Mouse (Mus musculus): Measurements from ENCODE around the gene Hspb7. TPM values are rescaled to one million over a fixed set of nuclear protein-coding genes. Genes with fewer than 3 reads are reported as not detected.

The Hspb7 gene
- total RNA-seq, 2 experiments from 2014 or later: 198 to 366 TPM

DNA sequence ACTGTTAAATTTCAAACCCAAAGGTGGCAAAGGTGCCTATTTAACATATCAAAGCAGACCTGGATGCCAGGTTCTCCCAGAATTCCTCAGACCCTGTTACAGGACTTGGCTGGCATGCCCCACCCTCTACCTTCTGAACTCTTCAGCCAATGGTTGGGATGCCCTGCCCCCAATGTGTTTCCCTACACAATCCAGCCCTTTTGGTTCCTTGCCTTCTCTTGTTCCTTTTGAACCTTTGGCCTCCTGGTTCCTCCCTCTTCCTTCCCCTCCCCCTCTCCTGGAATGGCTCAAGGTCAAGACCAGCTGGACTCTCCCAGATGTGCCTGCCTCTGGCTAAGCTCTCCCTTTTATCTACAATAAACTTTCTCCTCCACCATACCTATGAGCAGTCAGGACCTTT, 20.3 kb downstream of the Hspb7 start:
- no peak for DNase-seq
- intact Hi-C loops (cut with DNase I): no loop called here

DNA sequence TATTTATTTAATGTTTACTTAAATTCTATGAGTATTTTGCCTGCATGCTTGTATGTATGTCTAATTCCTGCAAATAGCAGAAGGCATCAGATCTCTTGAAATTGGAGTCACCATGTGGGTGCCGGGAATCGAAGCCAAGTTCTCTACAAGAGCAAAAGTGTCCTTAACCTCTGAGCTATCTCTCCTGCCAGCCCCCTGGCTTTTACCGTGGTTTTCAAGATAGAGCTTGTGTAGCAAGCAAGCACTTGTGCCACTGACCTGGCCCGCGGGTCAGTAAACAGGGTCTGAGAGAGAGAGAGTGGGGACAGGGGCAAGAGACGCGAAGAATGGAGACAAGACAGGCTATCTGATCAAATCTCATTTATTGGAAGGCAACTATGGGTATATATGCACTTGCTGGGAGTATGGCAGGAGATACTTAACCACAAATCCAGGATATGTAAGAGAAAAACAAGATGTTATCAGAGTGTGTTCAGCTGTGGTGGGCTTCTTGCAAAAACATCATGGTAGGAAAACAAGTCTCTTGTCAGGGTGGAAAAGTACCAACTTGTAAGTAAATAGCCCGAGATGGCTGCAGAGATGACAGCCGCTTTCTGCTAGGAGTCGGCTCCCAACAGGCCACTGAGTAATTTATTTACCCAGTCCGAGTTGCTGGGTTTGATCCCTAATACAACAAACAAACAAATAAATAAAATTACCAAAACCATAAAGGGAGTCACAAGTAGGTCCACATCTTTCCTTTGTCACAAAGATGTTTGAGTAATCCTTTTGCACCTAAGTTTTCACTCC, 23.3 kb downstream of the Hspb7 start:
- intact Hi-C loops (cut with DNase I): no loop called here
- no peak for DNase-seq

DNA sequence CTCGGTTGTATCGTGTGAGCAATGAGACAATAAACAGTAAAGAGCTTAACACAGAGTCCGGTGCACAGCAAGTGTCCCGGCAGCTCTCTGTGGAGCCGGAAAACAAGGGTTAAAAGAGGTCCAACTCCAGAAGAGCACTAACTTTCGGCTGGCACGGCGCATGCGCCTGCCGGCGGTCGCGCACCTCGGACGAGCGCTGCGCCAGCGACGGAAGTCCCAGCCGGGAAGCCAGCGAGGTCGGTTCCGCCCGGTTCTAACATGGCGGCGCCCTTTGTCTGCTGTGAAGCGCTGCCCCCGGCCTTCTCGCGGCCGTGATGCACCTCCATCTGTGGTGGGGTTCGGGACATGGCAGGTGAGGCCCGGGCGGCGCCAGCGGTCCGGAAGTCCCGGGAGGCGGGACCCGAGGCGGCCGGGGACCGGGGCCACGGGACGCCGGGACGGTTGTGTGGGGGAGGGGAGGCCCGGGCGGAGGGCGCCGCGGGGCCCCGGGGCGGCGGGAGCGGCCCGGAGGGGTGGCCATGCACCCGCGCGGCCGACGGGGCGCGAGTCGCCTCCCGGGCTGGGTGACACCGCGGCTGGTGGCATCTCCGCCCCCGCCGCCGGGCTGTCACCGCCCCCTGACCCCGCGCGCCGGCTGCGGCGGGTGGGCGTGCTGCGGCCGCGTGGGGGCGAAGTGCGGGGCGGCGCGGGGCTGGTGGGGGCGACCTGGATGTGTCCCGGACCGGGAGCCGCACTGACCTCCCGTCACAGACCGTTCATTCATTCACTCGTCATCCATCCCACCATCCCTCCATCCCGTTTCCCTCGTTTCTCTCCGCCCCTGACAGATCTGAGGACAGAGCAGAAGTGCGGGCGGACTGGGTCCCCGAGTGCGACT, 24.1 kb downstream of the Hspb7 start, which contains the start of gene Zbtb17:
TSS of gene Zbtb17 (plus strand) at position 204 of the 877 bp plus-strand sequence.
- peak; percentile 83 to 86 for DNase-seq
- intact Hi-C loops (cut with DNase I): no loop called here

DNA sequence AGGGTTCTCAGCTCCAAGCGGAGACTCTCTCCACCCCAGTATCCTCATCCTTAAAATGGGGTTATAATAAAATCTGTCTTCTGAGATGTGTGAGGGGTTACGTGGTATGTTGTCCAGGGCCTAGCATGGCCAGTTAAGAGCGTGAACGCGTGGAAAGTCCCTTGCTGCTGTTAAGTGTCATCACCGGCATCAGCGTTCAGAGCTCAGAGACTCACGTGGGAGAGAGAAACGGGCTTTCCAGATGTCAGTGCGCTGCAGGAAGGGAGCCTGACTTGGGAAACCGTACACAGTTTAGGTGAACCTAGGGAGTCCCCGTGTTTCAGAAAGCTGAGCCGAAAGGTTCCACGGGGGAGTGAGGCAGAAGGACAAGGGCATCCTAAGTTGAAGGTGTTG, 24.7 kb downstream of the Hspb7 start:
- intact Hi-C loops (cut with DNase I): no loop called here
- no peak for DNase-seq

DNA sequence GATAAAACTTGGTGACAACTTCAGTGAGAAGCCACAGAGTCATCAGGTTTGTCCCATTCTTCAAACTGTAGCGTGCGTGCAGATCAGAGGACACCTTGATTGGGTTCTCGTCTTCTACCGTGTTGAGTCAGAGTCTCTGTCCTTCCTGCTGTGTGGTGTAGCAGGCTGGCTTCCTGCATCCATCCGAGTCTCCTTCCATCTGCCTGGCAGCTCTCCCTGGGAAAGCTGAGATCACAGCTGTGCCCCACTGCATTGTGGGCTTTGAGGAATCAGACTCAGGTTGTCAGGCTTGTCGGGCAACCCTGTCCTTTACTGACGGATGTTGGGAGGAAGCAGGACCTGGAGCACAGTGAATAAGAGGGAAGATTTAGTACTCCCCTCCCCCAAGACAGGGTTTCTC, 25.6 kb downstream of the Hspb7 start:
- DNase-seq: no peak
- intact Hi-C loops (cut with DNase I): no loop called here

DNA sequence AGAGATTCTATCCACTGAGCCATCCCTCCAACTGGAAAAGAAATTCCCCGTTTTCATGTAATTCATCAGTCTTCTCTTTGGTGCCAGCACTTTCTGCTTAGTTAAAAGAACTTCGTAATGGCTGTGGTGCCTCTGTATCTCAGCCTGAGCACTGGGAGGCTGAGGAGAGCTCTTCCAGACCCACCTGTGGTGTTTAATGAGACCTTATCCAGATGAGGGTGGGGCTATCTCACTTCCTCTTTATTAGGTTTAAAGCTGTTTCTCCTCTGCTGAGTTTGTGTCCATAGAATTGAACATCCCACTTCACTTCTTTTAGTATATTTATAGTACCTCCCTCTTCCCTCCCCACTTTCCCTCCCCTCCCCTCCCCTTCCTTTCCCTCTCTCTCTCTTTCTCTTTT, 30.7 kb downstream of the Hspb7 start:
- no peak for DNase-seq

DNA sequence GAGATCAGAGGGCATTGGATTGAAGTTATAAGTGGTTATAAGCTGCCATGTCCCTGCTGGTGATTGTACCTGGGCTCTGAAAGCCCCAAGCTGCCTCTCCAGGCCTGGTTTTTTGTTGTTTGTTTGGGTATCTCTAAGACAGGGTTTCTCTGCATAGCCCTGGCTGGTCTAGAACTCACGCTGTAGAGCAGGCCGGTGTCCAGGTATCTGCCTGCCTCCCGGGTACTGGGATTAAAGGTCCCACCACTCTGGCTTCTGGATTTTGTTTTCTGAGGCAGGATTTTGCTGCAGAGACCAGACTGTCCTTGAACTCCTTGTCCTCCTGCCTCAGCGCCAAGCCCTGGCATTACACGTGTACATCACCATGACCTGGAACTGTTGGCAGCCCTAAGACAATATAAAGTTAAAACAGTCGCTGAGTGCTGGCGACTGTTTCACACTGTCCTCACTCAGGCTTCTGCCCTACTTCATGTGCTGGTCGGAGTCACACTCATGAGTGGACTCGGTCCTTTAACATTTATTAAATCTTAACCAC, 31.4 kb downstream of the Hspb7 start:
- intact Hi-C loops (cut with DNase I): no loop called here
- DNase-seq: no peak

More for the DNA sequence above, 30.7 kb downstream of the Hspb7 start:
- intact Hi-C loops (cut with DNase I): no loop called here

DNA sequence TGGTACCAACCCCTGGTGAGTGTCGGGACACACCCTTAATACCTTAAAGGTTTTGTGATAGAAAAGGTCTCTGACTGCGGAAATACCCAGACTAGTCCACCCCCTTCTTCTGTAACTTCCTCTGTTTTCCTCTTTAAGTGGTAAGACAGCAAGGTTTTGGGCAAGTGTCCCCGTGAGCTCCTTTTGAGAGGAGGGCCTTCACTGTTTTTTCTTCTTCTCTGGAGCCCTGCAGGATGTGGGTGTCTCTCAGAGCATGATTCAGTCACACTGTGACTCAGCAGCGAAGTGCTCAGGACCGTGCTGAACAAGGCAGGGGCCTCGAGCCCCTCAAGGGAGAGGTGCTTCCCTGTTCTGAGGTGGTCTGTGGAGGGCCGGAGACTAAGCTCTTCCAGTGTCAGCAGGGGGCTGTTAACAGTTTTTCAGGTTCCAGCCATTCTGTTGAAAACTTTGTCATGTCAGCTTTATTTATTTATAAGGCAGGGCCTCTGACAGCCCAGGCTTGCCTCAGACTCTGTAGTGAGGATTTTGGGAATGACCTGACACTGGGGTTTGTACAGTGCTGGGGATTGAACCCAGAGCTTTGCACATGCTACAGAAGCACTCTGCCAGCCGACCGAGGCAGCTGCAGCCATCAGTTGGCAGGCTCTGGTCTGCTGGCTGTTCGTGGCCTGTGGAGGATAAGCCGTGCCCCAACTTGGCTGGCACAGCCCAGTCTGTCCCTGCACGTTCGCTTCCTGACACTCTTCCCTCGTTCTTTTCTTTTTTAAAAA, 34.2 kb downstream of the Hspb7 start:
- DNase-seq: no peak
- intact Hi-C loops (cut with DNase I): no loop called here

DNA sequence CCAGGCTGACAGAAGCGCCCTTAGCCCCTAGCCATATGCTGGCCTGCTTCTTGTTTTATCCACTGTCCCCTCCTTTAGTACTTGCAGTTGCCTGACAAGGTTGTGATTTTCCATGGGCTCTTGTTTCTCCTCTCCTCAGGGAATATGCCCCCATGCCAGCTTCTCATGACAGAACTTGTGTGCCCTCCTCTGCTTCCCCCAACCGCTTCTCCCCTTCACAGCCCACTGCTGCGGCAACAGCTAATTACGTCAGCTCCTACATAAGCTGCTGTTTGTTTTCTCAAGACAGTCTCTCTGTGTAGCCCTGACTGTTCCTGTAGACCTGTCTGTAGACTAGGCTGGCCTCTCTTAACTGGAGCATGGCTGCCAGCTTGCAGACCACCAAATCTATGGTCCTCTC, 34.9 kb downstream of the Hspb7 start:
- no peak for DNase-seq
- intact Hi-C loops (cut with DNase I): no loop called here

DNA sequence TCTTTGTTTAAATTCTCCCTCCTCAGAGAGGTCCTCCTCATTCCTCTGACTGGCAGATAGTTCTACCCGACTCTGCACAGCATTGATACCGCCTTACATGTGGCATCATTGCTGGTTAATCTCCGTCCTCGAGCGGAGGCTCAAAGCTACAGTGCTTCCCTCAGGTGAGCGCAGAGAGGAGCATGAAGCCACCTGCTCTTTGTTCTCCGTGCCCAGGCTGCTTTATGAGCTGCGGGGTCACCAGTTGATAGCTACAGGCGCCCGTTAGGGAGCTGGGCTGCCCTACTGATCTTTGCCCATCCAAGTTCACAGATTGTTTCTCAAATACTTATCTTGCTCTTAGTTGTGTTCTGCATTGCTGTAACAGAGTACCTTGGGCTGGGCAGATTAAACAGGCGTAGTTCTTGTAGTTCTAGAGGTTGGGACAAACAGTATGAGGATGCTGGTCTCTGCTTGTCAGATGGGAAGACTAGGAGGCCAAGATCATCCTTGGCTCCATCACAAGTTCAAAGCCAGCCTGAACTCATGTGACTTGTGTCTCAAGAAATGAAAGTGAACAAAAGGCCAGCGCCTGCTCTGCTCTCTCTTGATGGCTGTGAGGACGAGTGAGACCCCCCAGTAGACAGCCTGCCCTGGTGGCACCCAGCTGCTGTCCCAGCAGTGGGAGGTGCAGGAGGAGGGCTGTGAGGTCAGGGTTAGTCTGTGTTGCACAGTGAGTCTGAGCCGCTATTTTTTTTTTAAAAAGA, 35.8 kb downstream of the Hspb7 start:
- no peak for DNase-seq
- intact Hi-C loops (cut with DNase I): no loop called here

DNA sequence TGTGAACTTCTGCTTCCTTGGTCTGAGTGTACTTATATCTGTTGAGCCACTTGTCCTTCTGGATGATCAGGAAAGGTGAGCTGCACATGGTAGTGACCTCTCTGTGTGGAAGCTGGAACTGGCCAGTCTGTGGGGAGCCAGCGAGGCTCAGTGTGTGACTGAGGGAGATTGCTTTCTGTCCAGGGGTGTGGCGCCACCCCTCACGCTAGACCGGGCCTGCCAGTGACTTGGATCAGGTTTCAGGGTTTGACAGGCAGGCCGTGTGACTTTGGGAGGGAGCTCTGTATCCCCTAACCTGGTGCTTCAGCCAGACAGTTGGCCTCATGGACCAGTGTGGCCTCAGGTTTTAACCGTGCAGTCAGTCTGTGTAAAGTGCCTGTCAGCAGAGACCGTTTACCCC, 37.7 kb downstream of the Hspb7 start:
- intact Hi-C loops (cut with DNase I): no loop called here
- peak; percentile 53 to 66 for DNase-seq

DNA sequence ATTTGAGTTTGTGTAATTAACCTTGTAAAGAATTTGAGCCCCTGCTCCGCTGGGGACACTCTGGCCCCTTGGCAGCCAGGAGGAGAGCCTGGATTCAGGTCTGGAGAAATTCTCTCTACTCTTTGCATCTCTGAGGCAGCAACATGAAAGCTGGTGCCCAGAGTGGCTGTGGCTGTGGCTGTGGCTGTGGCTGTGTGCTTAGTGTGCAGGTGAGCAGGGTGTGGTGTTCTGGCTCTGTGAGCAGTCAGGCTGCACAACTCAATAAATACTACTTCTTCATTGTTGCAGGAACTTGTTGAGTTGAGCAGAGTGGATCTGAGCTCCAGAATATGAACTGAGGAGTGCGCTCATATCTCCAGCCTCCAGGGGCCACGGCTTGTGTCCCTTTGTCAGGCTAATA, 38.3 kb downstream of the Hspb7 start:
- DNase-seq: no peak
- intact Hi-C loops (cut with DNase I): no loop called here

DNA sequence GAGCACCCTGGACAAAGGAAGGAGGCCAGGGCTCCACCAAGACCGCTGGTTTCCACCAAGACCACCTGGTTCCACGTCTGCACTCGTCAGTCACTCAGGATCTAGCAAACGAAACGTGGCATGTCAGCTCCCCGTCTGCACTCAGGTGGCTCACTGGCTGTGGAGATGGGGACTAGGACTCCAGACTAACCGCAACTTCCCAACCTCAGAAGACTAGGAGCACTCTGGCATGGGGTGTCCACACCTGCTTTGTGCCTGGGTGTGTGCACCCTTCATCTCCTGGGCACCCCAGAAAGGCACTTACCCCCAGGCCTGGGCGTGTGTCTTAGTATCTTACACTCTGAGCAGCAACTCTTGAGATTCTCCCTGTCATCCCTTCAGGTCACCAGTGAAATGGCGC, 39.2 kb downstream of the Hspb7 start:
- intact Hi-C loops (cut with DNase I): no loop called here
- no peak for DNase-seq

DNA sequence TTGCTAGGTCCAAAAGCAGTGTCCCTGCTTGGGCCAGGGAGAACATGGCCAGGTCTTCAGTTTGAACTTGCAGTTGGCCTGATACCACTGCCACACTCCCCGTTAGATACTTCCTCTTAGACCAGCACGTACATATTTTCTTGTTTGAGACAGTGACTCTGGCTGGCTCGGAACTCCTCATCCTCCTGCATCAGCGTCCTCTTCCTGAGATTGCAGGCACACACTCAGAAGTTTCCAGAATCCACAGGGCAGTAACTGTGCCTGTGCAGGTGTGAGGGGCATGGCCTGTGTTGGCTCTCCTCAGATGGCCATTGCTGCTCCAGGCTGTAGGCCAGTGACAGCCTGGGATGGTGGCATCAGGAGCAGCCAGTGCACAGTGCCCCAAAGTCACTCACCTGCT, 39.9 kb downstream of the Hspb7 start:
- DNase-seq: no peak
- intact Hi-C loops (cut with DNase I): no loop called here

DNA sequence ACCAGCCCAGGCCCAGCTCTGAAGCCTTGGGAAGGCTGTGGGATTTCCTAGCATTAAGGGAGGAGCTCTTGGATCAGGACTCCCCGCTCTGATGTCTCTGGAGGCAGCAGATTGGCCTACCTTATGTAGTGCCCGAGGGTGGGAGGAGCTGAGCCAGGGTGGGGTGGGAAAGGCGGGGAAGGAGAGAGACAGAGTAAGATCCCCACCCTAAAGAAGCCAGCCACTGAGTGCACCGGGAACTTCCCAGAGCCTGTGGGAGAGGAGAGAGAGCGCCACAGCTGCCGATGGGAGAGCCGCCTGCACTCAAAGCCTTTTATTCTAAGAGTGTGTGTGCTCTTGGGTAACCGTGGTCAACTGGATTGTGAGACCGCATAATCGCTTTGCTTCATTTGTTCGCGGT, 40.5 kb downstream of the Hspb7 start:
- DNase-seq: no peak
- intact Hi-C loops (cut with DNase I): no loop called here

DNA sequence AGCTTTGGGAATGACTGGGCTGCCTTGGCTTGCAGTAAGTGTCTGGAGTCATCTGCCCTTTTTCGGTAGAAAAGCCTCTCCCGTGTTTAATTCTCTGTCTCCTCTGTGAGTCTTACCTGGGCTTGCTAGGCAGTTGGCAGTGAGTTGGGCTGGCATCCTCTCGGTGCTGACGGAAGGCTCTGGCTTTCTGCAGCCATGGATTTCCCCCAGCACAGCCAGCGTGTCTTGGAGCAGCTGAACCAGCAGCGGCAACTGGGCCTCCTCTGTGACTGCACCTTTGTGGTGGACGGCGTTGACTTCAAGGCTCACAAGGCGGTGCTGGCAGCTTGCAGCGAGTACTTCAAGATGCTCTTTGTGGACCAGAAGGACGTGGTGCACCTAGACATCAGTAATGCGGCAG, 41.0 kb downstream of the Hspb7 start:
- intact Hi-C loops (cut with DNase I): no loop called here
- DNase-seq: no peak

DNA sequence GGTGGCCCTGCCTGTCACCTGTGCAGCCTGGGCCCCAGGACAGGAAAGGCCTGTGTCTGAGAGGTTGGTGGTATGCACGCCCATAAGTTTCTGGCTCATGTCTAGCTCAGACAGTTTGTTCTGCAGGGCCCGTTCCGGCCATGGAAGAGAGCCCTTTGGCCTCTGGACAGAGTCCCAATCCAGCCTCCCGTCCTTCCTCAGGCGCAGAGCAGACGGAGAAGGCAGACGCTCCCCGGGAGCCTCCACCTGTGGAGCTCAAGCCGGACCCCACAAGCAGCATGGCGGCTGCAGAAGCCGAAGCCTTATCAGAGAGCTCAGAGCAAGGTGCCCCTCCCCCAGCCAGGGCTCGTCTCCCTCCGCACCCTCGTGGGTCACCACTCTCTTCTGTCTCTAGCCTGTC, 42.9 kb downstream of the Hspb7 start:
- no peak for DNase-seq
- intact Hi-C loops (cut with DNase I): no loop called here

DNA sequence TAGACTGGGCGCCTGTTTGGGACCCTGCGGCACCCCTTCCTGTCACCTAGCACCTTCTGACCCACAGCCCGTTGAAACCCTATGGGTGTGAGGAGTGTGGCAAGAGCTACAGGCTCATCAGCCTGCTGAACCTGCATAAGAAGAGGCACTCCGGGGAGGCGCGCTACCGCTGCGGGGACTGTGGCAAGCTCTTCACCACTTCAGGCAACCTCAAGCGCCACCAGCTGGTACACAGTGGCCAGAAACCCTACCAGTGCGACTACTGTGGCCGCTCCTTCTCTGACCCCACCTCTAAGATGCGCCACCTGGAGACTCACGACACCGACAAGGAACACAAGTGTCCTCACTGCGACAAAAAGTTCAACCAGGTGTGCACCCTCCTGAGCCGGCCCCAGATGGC, 44.1 kb downstream of the Hspb7 start:
- intact Hi-C loops (cut with DNase I): no loop called here

DNA sequence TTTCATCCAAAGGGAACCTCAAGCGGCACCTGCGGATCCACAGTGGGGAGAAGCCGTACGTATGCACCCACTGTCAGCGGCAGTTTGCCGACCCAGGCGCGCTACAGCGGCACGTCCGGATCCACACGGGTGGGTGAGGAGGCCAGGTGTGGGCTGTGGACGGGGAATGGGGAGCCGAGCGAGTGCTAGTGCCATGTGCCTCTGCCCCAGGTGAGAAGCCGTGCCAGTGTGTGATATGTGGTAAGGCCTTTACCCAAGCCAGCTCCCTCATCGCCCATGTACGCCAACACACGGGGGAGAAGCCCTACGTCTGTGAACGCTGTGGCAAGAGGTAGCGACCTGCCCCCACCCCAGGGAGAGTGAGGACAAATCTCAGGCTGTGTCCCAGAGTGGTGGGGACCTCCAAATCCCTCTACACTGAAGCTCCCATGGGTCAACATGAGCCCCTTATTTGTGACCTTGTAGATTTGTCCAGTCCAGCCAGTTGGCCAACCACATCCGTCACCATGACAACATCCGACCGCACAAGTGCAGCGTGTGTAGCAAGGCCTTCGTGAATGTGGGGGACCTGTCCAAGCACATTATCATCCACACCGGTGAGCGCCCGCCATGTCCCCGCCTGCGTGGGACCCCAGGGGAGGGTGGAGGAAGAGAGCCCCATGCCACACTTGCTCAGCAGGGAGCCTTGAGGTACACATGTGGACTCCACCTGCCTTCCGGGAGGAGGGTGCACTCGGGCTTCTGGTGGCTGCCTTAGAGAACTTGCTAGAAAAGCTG, 45.1 kb downstream of the Hspb7 start:
- intact Hi-C loops (cut with DNase I): no loop called here

More for the DNA sequence above, 44.1 kb downstream of the Hspb7 start:
- DNase-seq: no peak

More for the DNA sequence above, 45.1 kb downstream of the Hspb7 start:
- no peak for DNase-seq
